Mouse (Mus musculus): ENCODE measurements around the gene Polr2b. TPM values are rescaled to one million over a fixed set of nuclear protein-coding genes. Genes with fewer than 3 reads are reported as not detected.

The Polr2b gene
- polyA plus RNA-seq, 2 experiments: 25.7 to 33.6 TPM

GRCm38 (mm10) chr5:77367145-77367544 is 57.2 kb downstream of the Polr2b start:
- no peaks in the 10 kb centered on the region for H3K9me3 ChIP-seq (ENCODE audit: control insufficient read depth, low read length)
- H3K4me2 ChIP-seq (ENCODE audit: low read depth): no peak overlapping the region
- H3K27ac ChIP-seq: no peak overlapping the region
- 76% methylated on average over 1 of the region's 1 CpGs for WGBS (ENCODE audit: insufficient replicate concordance)
- no peak overlapping the region for H3K4me3 ChIP-seq (ENCODE audit: insufficient read depth in 1 of 2, low read depth in 2 of 2, low read length in 2 of 2)
- no peaks in the 10 kb centered on the region for H3K36me3 ChIP-seq (replicated peaks; ENCODE audit: control insufficient read depth, insufficient read depth, low read depth)
- TF ChIP-seq EP300 (IDR thresholded peaks at IDR 0.05; ENCODE audit: low read depth): no peak
- no peak for TF ChIP-seq CTCF (IDR thresholded peaks at IDR 0.05; ENCODE audit: low read depth)
- no peak for DNase-seq (ENCODE audit: low read depth in 3 of 3, low spot score in 3 of 3)
- no peaks in the 10 kb centered on the region for H3K27me3 ChIP-seq (ENCODE audit: control insufficient read depth, insufficient read depth, low read length)
- H3K9ac ChIP-seq (replicated peaks): no peak overlapping the region
- ATAC-seq (ENCODE audit: insufficient read depth): no peak
- H3K4me1 ChIP-seq (replicated peaks; ENCODE audit: control insufficient read depth in 2 of 2, insufficient read depth in 2 of 2, low read length in 1 of 2): peaks cover 0 to 2% of the 10 kb centered on the region in 2 experiments; a peak in 1 of 4 replicates

- 28% methylated on average over 12 of the region's 12 CpGs for WGBS (ENCODE audit: insufficient replicate concordance)
- Histone ChIP-seq H3K4me2 (ENCODE audit: low read depth) (no peak overlapping the region), H3K4me3 (ENCODE audit: insufficient read depth in 1 of 2, low read depth in 2 of 2, low read length in 2 of 2) (no peak overlapping the region), H3K27ac (no peak overlapping the region), H3K36me3 (replicated peaks; ENCODE audit: control insufficient read depth, insufficient read depth, low read depth) (no peaks in the 10 kb centered on the region), H3K9me3 (ENCODE audit: control insufficient read depth, low read length) (no peaks in the 10 kb centered on the region), H3K4me1 (replicated peaks; ENCODE audit: control insufficient read depth in 2 of 2, insufficient read depth in 2 of 2, low read length in 1 of 2) (peaks cover 0 to 5% of the 10 kb centered on the region in 2 experiments; a peak in 2 of 4 replicates), H3K9ac (replicated peaks) (no peak overlapping the region), H3K27me3 (ENCODE audit: control insufficient read depth, insufficient read depth, low read length) (no peaks in the 10 kb centered on the region)
- ATAC-seq (ENCODE audit: insufficient read depth) (no peak), DNase-seq (ENCODE audit: low read depth in 3 of 3, low spot score in 3 of 3) (no peak)
- TF ChIP-seq CTCF (IDR thresholded peaks at IDR 0.05; ENCODE audit: low read depth): no peak
- no peak for TF ChIP-seq EP300 (IDR thresholded peaks at IDR 0.05; ENCODE audit: low read depth)
Observed at GRCm38 (mm10) chr5:77367682-77368081, 57.7 kb downstream of the Polr2b start.

GRCm38 (mm10) chr5:77368194-77368593 is 58.2 kb downstream of the Polr2b start:
- H3K27me3 ChIP-seq (ENCODE audit: control insufficient read depth, insufficient read depth, low read length): no peaks in the 10 kb centered on the region
- H3K4me3 ChIP-seq (ENCODE audit: insufficient read depth in 1 of 2, low read depth in 2 of 2, low read length in 2 of 2): no peak overlapping the region
- TF ChIP-seq EP300 (IDR thresholded peaks at IDR 0.05; ENCODE audit: low read depth): no peak
- no peak for TF ChIP-seq CTCF (IDR thresholded peaks at IDR 0.05; ENCODE audit: low read depth)
- WGBS (ENCODE audit: insufficient replicate concordance): 49% methylated on average over 7 of the region's 7 CpGs
- no peaks in the 10 kb centered on the region for H3K9me3 ChIP-seq (ENCODE audit: control insufficient read depth, low read length)
- no peak for DNase-seq (ENCODE audit: low read depth in 3 of 3, low spot score in 3 of 3)
- no peak overlapping the region for H3K4me2 ChIP-seq (ENCODE audit: low read depth)
- no peak overlapping the region for H3K9ac ChIP-seq (replicated peaks)
- H3K4me1 ChIP-seq (replicated peaks; ENCODE audit: control insufficient read depth in 2 of 2, insufficient read depth in 2 of 2, low read length in 1 of 2): peaks cover 0 to 8% of the 10 kb centered on the region in 2 experiments; a peak in 2 of 4 replicates
- no peak for ATAC-seq (ENCODE audit: insufficient read depth)
- no peaks in the 10 kb centered on the region for H3K36me3 ChIP-seq (replicated peaks; ENCODE audit: control insufficient read depth, insufficient read depth, low read depth)
- no peak overlapping the region for H3K27ac ChIP-seq

- ATAC-seq (ENCODE audit: insufficient read depth): no peak
- no peak overlapping the region for H3K4me2 ChIP-seq (ENCODE audit: low read depth)
- no peak for DNase-seq (ENCODE audit: low read depth in 3 of 3, low spot score in 3 of 3)
- no peak overlapping the region for H3K4me3 ChIP-seq (ENCODE audit: insufficient read depth in 1 of 2, low read depth in 2 of 2, low read length in 2 of 2)
- no peaks in the 10 kb centered on the region for H3K36me3 ChIP-seq (replicated peaks; ENCODE audit: control insufficient read depth, insufficient read depth, low read depth)
- no peaks in the 10 kb centered on the region for H3K27me3 ChIP-seq (ENCODE audit: control insufficient read depth, insufficient read depth, low read length)
- H3K9me3 ChIP-seq (ENCODE audit: control insufficient read depth, low read length): no peaks in the 10 kb centered on the region
- no peak overlapping the region for H3K9ac ChIP-seq (replicated peaks)
- TF ChIP-seq EP300 (IDR thresholded peaks at IDR 0.05; ENCODE audit: low read depth) (no peak), CTCF (IDR thresholded peaks at IDR 0.05; ENCODE audit: low read depth) (no peak)
- no peak overlapping the region for H3K27ac ChIP-seq
- H3K4me1 ChIP-seq (replicated peaks; ENCODE audit: control insufficient read depth in 2 of 2, insufficient read depth in 2 of 2, low read length in 1 of 2): peaks cover 0 to 8% of the 10 kb centered on the region in 2 experiments; a peak in 2 of 4 replicates
- WGBS (ENCODE audit: insufficient replicate concordance): 50% methylated on average over 5 of the region's 5 CpGs
Observed at GRCm38 (mm10) chr5:77369394-77369793, 59.4 kb downstream of the Polr2b start.

- H3K4me1 ChIP-seq (replicated peaks; ENCODE audit: control insufficient read depth in 2 of 2, insufficient read depth in 2 of 2, low read length in 1 of 2): peaks cover 0 to 8% of the 10 kb centered on the region in 2 experiments; a peak in 2 of 4 replicates
- 58% methylated on average over 5 of the region's 5 CpGs for WGBS (ENCODE audit: insufficient replicate concordance)
Observed at GRCm38 (mm10) chr5:77370378-77370892, 60.5 kb downstream of the Polr2b start.

More at GRCm38 (mm10) chr5:77370378-77370892, 60.5 kb downstream of the Polr2b start:
- TF ChIP-seq CTCF (IDR thresholded peaks at IDR 0.05; ENCODE audit: low read depth) (no peak), EP300 (IDR thresholded peaks at IDR 0.05; ENCODE audit: low read depth) (no peak)
- Histone ChIP-seq H3K36me3 (replicated peaks; ENCODE audit: control insufficient read depth, insufficient read depth, low read depth) (no peaks in the 10 kb centered on the region), H3K27me3 (ENCODE audit: control insufficient read depth, insufficient read depth, low read length) (no peaks in the 10 kb centered on the region), H3K9me3 (ENCODE audit: control insufficient read depth, low read length) (no peaks in the 10 kb centered on the region), H3K4me2 (ENCODE audit: low read depth) (no peak overlapping the region), H3K27ac (no peak overlapping the region), H3K9ac (replicated peaks) (no peak overlapping the region), H3K4me3 (ENCODE audit: insufficient read depth in 1 of 2, low read depth in 2 of 2, low read length in 2 of 2) (no peak overlapping the region)
- no peak for ATAC-seq (ENCODE audit: insufficient read depth)
- DNase-seq (ENCODE audit: low read depth in 3 of 3, low spot score in 3 of 3): no peak
